Mouse (Mus musculus): Measurements from ENCODE around the gene Hebp1. TPM values are rescaled to one million over a fixed set of nuclear protein-coding genes. Genes with fewer than 3 reads are reported as not detected.

Hebp1 gene
- polyA plus RNA-seq, 1 experiment from 2014 or later, result 4.7 TPM

GRCm38 (mm10) chr6:135153719-135154118 is 44.1 kb downstream of the Hebp1 start:
- no peak overlapping the region for H3K27ac ChIP-seq
- no peaks in the 10 kb centered on the region for H3K36me3 ChIP-seq (replicated peaks)
- ATAC-seq (replicated peaks), result no peak
- H3K4me1 ChIP-seq, result no peaks in the 10 kb centered on the region
- H3K4me3 ChIP-seq, result no peak overlapping the region
- H3K9me3 ChIP-seq, result no peaks in the 10 kb centered on the region
- H3K27me3 ChIP-seq (replicated peaks), result no peaks in the 10 kb centered on the region
- no peak overlapping the region for H3K4me2 ChIP-seq
- no peak overlapping the region for H3K9ac ChIP-seq
- 78% methylated on average over 5 of the region's 5 CpGs for WGBS

- Histone ChIP-seq H3K4me3 (no peak overlapping the region), H3K27ac (no peak overlapping the region), H3K9ac (no peak overlapping the region), H3K4me1 (no peaks in the 10 kb centered on the region), H3K9me3 (no peaks in the 10 kb centered on the region), H3K36me3 (replicated peaks) (no peaks in the 10 kb centered on the region), H3K4me2 (no peak overlapping the region), H3K27me3 (replicated peaks) (no peaks in the 10 kb centered on the region)
- no peak for ATAC-seq (replicated peaks)
- 32% methylated on average over 5 of the region's 5 CpGs for WGBS
Observed at GRCm38 (mm10) chr6:135150311-135150710, 47.5 kb downstream of the Hebp1 start.

- no peaks in the 10 kb centered on the region for H3K36me3 ChIP-seq (replicated peaks)
- WGBS, result 79% methylated on average over 4 of the region's 4 CpGs
- no peak overlapping the region for H3K9ac ChIP-seq
- H3K4me1 ChIP-seq, result no peaks in the 10 kb centered on the region
- no peak overlapping the region for H3K4me2 ChIP-seq
- no peak overlapping the region for H3K4me3 ChIP-seq
- H3K9me3 ChIP-seq, result no peaks in the 10 kb centered on the region
- ATAC-seq (replicated peaks), result no peak
- H3K27me3 ChIP-seq (replicated peaks), result no peaks in the 10 kb centered on the region
- no peak overlapping the region for H3K27ac ChIP-seq
Observed at GRCm38 (mm10) chr6:135149722-135150121, 48.1 kb downstream of the Hebp1 start.

GRCm38 (mm10) chr6:135149175-135149574 is 48.6 kb downstream of the Hebp1 start:
- Histone ChIP-seq H3K4me3 (no peak overlapping the region), H3K36me3 (replicated peaks) (no peaks in the 10 kb centered on the region), H3K9me3 (no peaks in the 10 kb centered on the region), H3K9ac (no peak overlapping the region), H3K4me1 (no peaks in the 10 kb centered on the region), H3K27ac (no peak overlapping the region), H3K4me2 (no peak overlapping the region), H3K27me3 (replicated peaks) (no peaks in the 10 kb centered on the region)
- 0 out of 2 replicates have a peak, but pooled peaks have one; percentile 8 for ATAC-seq (replicated peaks)
- WGBS, result 77% methylated on average over 4 of the region's 4 CpGs

- H3K4me2 ChIP-seq, result no peak overlapping the region
- WGBS, result 19% methylated on average over 1 of the region's 1 CpGs
- ATAC-seq (replicated peaks), result no peak
- H3K27ac ChIP-seq, result no peak overlapping the region
- no peak overlapping the region for H3K4me3 ChIP-seq
- no peak overlapping the region for H3K9ac ChIP-seq
- no peaks in the 10 kb centered on the region for H3K36me3 ChIP-seq (replicated peaks)
- H3K4me1 ChIP-seq, result no peaks in the 10 kb centered on the region
- H3K27me3 ChIP-seq (replicated peaks), result no peaks in the 10 kb centered on the region
- no peaks in the 10 kb centered on the region for H3K9me3 ChIP-seq
Observed at GRCm38 (mm10) chr6:135148506-135148905, 49.3 kb downstream of the Hebp1 start.

- H3K36me3 ChIP-seq (replicated peaks), result no peaks in the 10 kb centered on the region
- no peak overlapping the region for H3K9ac ChIP-seq
- H3K27me3 ChIP-seq (replicated peaks), result no peaks in the 10 kb centered on the region
- whole genome bisulfite sequencing, result 92% methylated on average over 5 of the region's 5 CpGs
- no peak overlapping the region for H3K27ac ChIP-seq
- no peaks in the 10 kb centered on the region for H3K4me1 ChIP-seq
- no peaks in the 10 kb centered on the region for H3K9me3 ChIP-seq
- no peak for ATAC-seq (replicated peaks)
- no peak overlapping the region for H3K4me3 ChIP-seq
- H3K4me2 ChIP-seq, result no peak overlapping the region
Observed at GRCm38 (mm10) chr6:135145976-135146375, 51.8 kb downstream of the Hebp1 start.

- Histone ChIP-seq H3K4me2 (no peak overlapping the region), H3K36me3 (replicated peaks) (no peaks in the 10 kb centered on the region), H3K27me3 (replicated peaks) (no peaks in the 10 kb centered on the region), H3K4me1 (no peaks in the 10 kb centered on the region), H3K4me3 (no peak overlapping the region), H3K9ac (no peak overlapping the region), H3K9me3 (no peaks in the 10 kb centered on the region), H3K27ac (no peak overlapping the region)
- WGBS, result 4% methylated on average over 3 of the region's 3 CpGs
- ATAC-seq (replicated peaks), result peak; percentile 57; the same call in 1 of the 2 replicates
Observed at GRCm38 (mm10) chr6:135144516-135144915, 53.3 kb downstream of the Hebp1 start.

GRCm38 (mm10) chr6:135143151-135143550 is 54.7 kb downstream of the Hebp1 start:
- Histone ChIP-seq H3K4me3 (no peak overlapping the region), H3K27me3 (replicated peaks) (no peaks in the 10 kb centered on the region), H3K4me2 (no peak overlapping the region), H3K27ac (no peak overlapping the region), H3K9me3 (no peaks in the 10 kb centered on the region), H3K9ac (no peak overlapping the region), H3K36me3 (replicated peaks) (no peaks in the 10 kb centered on the region), H3K4me1 (no peaks in the 10 kb centered on the region)
- WGBS, result 93% methylated on average over 5 of the region's 5 CpGs
- no peak for ATAC-seq (replicated peaks)

GRCm38 (mm10) chr6:135141451-135142147 is 56.2 kb downstream of the Hebp1 start:
- no peaks in the 10 kb centered on the region for H3K4me1 ChIP-seq

GRCm38 (mm10) chr6:135138746-135139145 is 59.1 kb downstream of the Hebp1 start:
- Histone ChIP-seq H3K27me3 (replicated peaks) (no peaks in the 10 kb centered on the region; the same call in 1 of the 2 replicates), H3K4me2 (no peak overlapping the region), H3K36me3 (replicated peaks) (no peaks in the 10 kb centered on the region), H3K4me1 (no peaks in the 10 kb centered on the region), H3K4me3 (no peak overlapping the region), H3K9ac (no peak overlapping the region), H3K27ac (no peak overlapping the region), H3K9me3 (no peaks in the 10 kb centered on the region)
- no peak for ATAC-seq (replicated peaks)
- WGBS, result 54% methylated on average over 14 of the region's 14 CpGs

More at GRCm38 (mm10) chr6:135141451-135142147, 56.2 kb downstream of the Hebp1 start:
- Histone ChIP-seq H3K36me3 (replicated peaks) (no peaks in the 10 kb centered on the region), H3K9me3 (no peaks in the 10 kb centered on the region), H3K4me2 (no peak overlapping the region), H3K4me3 (no peak overlapping the region), H3K9ac (no peak overlapping the region), H3K27ac (no peak overlapping the region), H3K27me3 (replicated peaks) (no peaks in the 10 kb centered on the region; the same call in 1 of the 2 replicates)
- WGBS, result 67% methylated on average over 16 of the region's 16 CpGs
- ATAC-seq (replicated peaks), result no peak

GRCm38 (mm10) chr6:135138207-135138606 is 59.6 kb downstream of the Hebp1 start:
- no peaks in the 10 kb centered on the region for H3K4me1 ChIP-seq
- no peak overlapping the region for H3K9ac ChIP-seq
- no peaks in the 10 kb centered on the region for H3K9me3 ChIP-seq
- no peak overlapping the region for H3K4me2 ChIP-seq
- WGBS, result 77% methylated on average over 7 of the region's 7 CpGs
- H3K4me3 ChIP-seq, result no peak overlapping the region
- no peaks in the 10 kb centered on the region for H3K36me3 ChIP-seq (replicated peaks)
- ATAC-seq (replicated peaks), result no peak
- no peak overlapping the region for H3K27ac ChIP-seq
- no peaks in the 10 kb centered on the region; the same call in 1 of the 2 replicates for H3K27me3 ChIP-seq (replicated peaks)

- Histone ChIP-seq H3K4me1 (no peaks in the 10 kb centered on the region), H3K9ac (no peak overlapping the region), H3K27me3 (replicated peaks) (no peaks in the 10 kb centered on the region; the same call in 1 of the 2 replicates), H3K9me3 (no peaks in the 10 kb centered on the region), H3K27ac (no peak overlapping the region), H3K36me3 (replicated peaks) (no peaks in the 10 kb centered on the region), H3K4me2 (no peak overlapping the region), H3K4me3 (no peak overlapping the region)
- no peak for ATAC-seq (replicated peaks)
- 93% methylated on average over 9 of the region's 9 CpGs for WGBS
Observed at GRCm38 (mm10) chr6:135137736-135138135, 60.1 kb downstream of the Hebp1 start.
